Mouse (Mus musculus): ENCODE data around the gene Flrt1. TPM values are rescaled to one million over a fixed set of nuclear protein-coding genes. Genes with fewer than 3 reads are reported as not detected.
A peak's percentile ranks its signal among the peaks of the same experiment; 100 is the strongest.

The Flrt1 gene
- polyA plus RNA-seq, 1 experiment from 2014 or later: 3.4 TPM

DNA sequence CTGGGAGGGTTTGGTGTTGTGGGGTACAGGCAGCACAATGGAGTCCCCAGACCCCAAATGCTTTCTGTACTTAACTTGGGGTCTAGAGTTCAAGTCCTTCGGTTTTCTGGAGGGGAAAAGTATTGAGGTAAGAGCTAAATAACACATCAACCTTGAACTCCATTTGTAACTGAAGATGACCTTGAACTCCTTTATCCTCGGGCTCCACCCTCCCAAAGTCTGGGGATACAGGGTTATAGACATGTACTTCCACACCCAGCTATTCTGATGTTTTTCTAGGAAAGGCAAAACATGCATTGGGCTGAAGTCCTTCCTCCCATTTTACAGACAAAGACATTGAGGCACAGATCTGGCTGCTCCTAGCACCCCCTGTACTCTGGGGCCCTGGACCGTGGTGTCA is 38.9 kb upstream of the Flrt1 start:
- no peaks in the 10 kb centered on the region for H3K9me3 ChIP-seq (replicated peaks; ENCODE audit: control insufficient read depth, low read length)
- no peak overlapping the region for H3K9ac ChIP-seq (ENCODE audit: low read length)
- H3K27ac ChIP-seq (ENCODE audit: low read length): no peak overlapping the region
- H3K27me3 ChIP-seq (ENCODE audit: control insufficient read depth, insufficient read depth, low read length): no peaks in the 10 kb centered on the region
- no peaks in the 10 kb centered on the region for H3K36me3 ChIP-seq (ENCODE audit: control insufficient read depth, insufficient read depth, low read length)
- ATAC-seq (ENCODE audit: insufficient read depth, low FRiP score): no peak
- peaks cover 21% of the 10 kb centered on the region; the same call in 1 of the 2 replicates for H3K4me1 ChIP-seq (ENCODE audit: control insufficient read depth, insufficient read depth, low read length)
- H3K4me3 ChIP-seq (replicated peaks; ENCODE audit: low read length): peak overlapping the region; percentile 47; the same call in 1 of the 2 replicates
- WGBS: 68% methylated on average over 3 of the region's 3 CpGs
- H3K4me2 ChIP-seq (ENCODE audit: low read depth, low read length): peak overlapping the region; percentile 74

DNA sequence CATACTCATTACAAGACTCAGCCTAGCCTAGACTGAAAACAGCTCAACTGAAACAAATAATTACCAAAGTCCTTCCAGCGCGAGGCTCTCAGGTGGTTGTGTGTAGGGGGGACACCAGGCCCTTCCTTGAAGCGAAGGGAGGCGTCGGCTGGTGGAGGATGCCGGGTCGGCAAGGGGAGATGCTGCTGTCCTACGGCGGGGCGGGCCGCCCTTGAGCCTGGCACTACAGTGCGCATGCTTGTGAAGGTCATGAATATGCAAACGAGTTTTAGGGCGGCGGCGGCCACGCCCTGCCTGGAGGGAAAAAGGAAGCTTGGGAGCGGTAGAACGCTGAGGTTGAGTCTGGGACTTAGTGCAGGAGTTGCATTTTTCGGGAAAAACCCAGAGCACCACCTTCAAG is 38.3 kb upstream of the Flrt1 start:
- H3K9ac ChIP-seq (ENCODE audit: low read length): peak overlapping the region; percentile 72
- peak; percentile 38; the same call in 1 of the 2 replicates for ATAC-seq (ENCODE audit: insufficient read depth, low FRiP score)

DNA sequence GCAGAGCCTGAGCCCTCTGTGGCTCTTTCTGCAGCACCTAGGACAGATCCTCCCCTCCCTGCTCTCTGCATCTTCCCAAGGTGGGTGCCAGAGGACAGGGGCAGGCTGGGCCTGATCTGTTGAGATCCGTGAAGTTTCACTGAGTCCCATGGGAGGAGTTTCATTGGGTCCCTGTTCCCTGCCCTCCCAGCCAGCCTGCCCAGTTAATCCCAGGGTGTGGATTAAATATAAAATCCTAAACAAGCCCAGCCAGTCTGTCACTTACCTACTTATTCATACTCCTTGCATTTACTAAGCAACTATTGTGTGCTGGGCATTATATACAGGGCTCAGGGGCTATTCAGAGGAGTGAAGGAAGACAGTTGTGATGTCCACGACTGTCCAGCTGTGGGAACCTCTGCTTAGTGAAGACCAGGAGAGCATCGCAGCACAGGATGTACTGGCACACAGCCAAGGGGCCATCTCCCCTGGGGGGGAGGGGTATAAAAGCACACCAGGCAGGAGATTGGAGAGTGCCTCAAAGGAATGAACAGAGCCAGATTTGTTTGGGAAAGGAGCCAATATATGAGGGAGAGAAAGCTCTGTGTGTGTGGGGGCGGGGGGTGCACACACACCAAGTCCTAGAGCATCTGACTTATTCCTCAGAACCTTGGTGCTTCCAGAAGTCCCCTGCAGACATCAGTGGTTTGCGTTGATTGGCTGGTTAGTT is 36.8 kb upstream of the Flrt1 start:
- peak; percentile 64; the same call in 1 of the 2 replicates for ATAC-seq (ENCODE audit: insufficient read depth, low FRiP score)
- Histone ChIP-seq H3K4me1 (ENCODE audit: control insufficient read depth, insufficient read depth, low read length) (peaks cover 13% of the 10 kb centered on the region; the same call in 1 of the 2 replicates), H3K9me3 (replicated peaks; ENCODE audit: control insufficient read depth, low read length) (no peaks in the 10 kb centered on the region), H3K4me3 (replicated peaks; ENCODE audit: low read length) (no peak overlapping the region), H3K9ac (ENCODE audit: low read length) (no peak overlapping the region), H3K36me3 (ENCODE audit: control insufficient read depth, insufficient read depth, low read length) (no peaks in the 10 kb centered on the region), H3K27me3 (ENCODE audit: control insufficient read depth, insufficient read depth, low read length) (no peaks in the 10 kb centered on the region), H3K4me2 (ENCODE audit: low read depth, low read length) (no peak overlapping the region), H3K27ac (ENCODE audit: low read length) (no peak overlapping the region; the same call in 1 of the 2 replicates)
- WGBS: 38% methylated on average over 5 of the region's 5 CpGs

More for the DNA sequence above, 38.3 kb upstream of the Flrt1 start:
- peak overlapping the region; percentile 74 for H3K4me2 ChIP-seq (ENCODE audit: low read depth, low read length)
- H3K4me1 ChIP-seq (ENCODE audit: control insufficient read depth, insufficient read depth, low read length): peaks cover 18% of the 10 kb centered on the region; the same call in 1 of the 2 replicates
- no peaks in the 10 kb centered on the region for H3K9me3 ChIP-seq (replicated peaks; ENCODE audit: control insufficient read depth, low read length)
- no peaks in the 10 kb centered on the region for H3K27me3 ChIP-seq (ENCODE audit: control insufficient read depth, insufficient read depth, low read length)
- no peaks in the 10 kb centered on the region for H3K36me3 ChIP-seq (ENCODE audit: control insufficient read depth, insufficient read depth, low read length)
- peak overlapping the region; percentile 47 for H3K4me3 ChIP-seq (replicated peaks; ENCODE audit: low read length)
- 1% methylated on average over 20 of the region's 20 CpGs for WGBS
- H3K27ac ChIP-seq (ENCODE audit: low read length): no peak overlapping the region

- no peaks in the 10 kb centered on the region for H3K36me3 ChIP-seq (ENCODE audit: control insufficient read depth, insufficient read depth, low read length)
- peaks cover 21% of the 10 kb centered on the region for H3K4me1 ChIP-seq (ENCODE audit: control insufficient read depth, insufficient read depth, low read length)
- no peak overlapping the region for H3K4me2 ChIP-seq (ENCODE audit: low read depth, low read length)
- no peaks in the 10 kb centered on the region for H3K27me3 ChIP-seq (ENCODE audit: control insufficient read depth, insufficient read depth, low read length)
- 71% methylated on average over 12 of the region's 12 CpGs for WGBS
- ATAC-seq (ENCODE audit: insufficient read depth, low FRiP score): no peak
- no peaks in the 10 kb centered on the region for H3K9me3 ChIP-seq (replicated peaks; ENCODE audit: control insufficient read depth, low read length)
- H3K9ac ChIP-seq (ENCODE audit: low read length): no peak overlapping the region
- no peak overlapping the region for H3K27ac ChIP-seq (ENCODE audit: low read length)
- no peak overlapping the region for H3K4me3 ChIP-seq (replicated peaks; ENCODE audit: low read length)
Measured at GRCm38 (mm10) chr19:7140856-7141421, 35.4 kb upstream of the Flrt1 start.

GRCm38 (mm10) chr19:7140373-7140772 is 34.8 kb upstream of the Flrt1 start:
- Histone ChIP-seq H3K9ac (ENCODE audit: low read length) (no peak overlapping the region), H3K4me3 (replicated peaks; ENCODE audit: low read length) (no peak overlapping the region), H3K4me2 (ENCODE audit: low read depth, low read length) (no peak overlapping the region), H3K4me1 (ENCODE audit: control insufficient read depth, insufficient read depth, low read length) (peaks cover 27% of the 10 kb centered on the region), H3K27me3 (ENCODE audit: control insufficient read depth, insufficient read depth, low read length) (no peaks in the 10 kb centered on the region), H3K36me3 (ENCODE audit: control insufficient read depth, insufficient read depth, low read length) (no peaks in the 10 kb centered on the region), H3K27ac (ENCODE audit: low read length) (no peak overlapping the region), H3K9me3 (replicated peaks; ENCODE audit: control insufficient read depth, low read length) (no peaks in the 10 kb centered on the region)
- ATAC-seq (ENCODE audit: insufficient read depth, low FRiP score): no peak
- WGBS: 67% methylated on average over 6 of the region's 6 CpGs

DNA sequence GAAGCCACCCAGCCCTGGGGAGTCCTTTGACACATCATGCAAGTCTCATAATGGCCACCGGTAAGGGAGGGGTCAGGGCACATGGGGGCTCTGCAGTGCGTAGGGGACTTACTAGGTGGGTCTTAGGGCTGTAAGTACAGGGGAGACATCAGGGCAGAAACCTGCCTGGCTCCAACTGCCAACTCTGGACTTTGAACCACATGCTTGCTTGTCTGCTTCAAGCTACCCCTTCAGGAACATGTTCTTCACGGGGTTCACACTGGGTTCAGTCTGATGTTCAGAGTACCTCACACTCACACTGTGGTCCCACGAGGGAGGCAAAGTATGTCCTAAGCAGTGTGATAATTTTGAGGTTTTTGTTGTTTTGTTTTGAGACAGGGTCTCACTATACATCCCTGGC is 33.8 kb upstream of the Flrt1 start:
- no peaks in the 10 kb centered on the region for H3K27me3 ChIP-seq (ENCODE audit: control insufficient read depth, insufficient read depth, low read length)
- H3K4me1 ChIP-seq (ENCODE audit: control insufficient read depth, insufficient read depth, low read length): peaks cover 37% of the 10 kb centered on the region

DNA sequence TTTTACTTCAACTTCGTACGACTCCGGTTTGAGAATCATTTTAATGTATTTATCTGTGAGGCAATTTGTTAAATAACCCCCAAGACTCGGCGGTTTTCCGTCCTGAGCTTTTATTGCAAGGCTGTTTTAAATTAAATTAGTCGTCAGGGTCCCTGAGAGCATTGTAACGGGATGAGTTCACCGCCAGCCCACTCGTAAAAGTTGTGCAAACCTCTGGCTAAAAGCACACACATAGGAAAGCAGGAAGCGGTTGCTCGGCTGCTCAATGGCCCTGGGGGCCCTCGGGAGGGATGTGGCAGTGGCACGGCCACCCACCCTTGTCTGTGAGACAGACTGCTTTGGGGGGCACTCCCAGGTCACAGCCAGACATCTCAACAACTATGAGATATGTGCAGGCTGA is 32.8 kb upstream of the Flrt1 start:
- ATAC-seq (ENCODE audit: insufficient read depth, low FRiP score): no peak
- H3K27me3 ChIP-seq (ENCODE audit: control insufficient read depth, insufficient read depth, low read length): no peaks in the 10 kb centered on the region

More for the DNA sequence above, 33.8 kb upstream of the Flrt1 start:
- H3K36me3 ChIP-seq (ENCODE audit: control insufficient read depth, insufficient read depth, low read length): no peaks in the 10 kb centered on the region
- H3K4me3 ChIP-seq (replicated peaks; ENCODE audit: low read length): no peak overlapping the region
- no peak for ATAC-seq (ENCODE audit: insufficient read depth, low FRiP score)
- H3K27ac ChIP-seq (ENCODE audit: low read length): no peak overlapping the region
- no peak overlapping the region for H3K4me2 ChIP-seq (ENCODE audit: low read depth, low read length)
- no peaks in the 10 kb centered on the region for H3K9me3 ChIP-seq (replicated peaks; ENCODE audit: control insufficient read depth, low read length)
- WGBS: 58% methylated on average over 4 of the region's 4 CpGs
- no peak overlapping the region for H3K9ac ChIP-seq (ENCODE audit: low read length)

GRCm38 (mm10) chr19:7136714-7137498 is 31.4 kb upstream of the Flrt1 start:
- H3K9ac ChIP-seq (ENCODE audit: low read length): peak overlapping the region; percentile 51; the same call in 1 of the 2 replicates
- H3K4me1 ChIP-seq (ENCODE audit: control insufficient read depth, insufficient read depth, low read length): peaks cover 35% of the 10 kb centered on the region
- ATAC-seq (ENCODE audit: insufficient read depth, low FRiP score): no peak
- no peak overlapping the region for H3K4me2 ChIP-seq (ENCODE audit: low read depth, low read length)
- peak overlapping the region; percentile 79; the same call in 1 of the 2 replicates for H3K27ac ChIP-seq (ENCODE audit: low read length)
- 49% methylated on average over 14 of the region's 14 CpGs for WGBS
- no peaks in the 10 kb centered on the region for H3K27me3 ChIP-seq (ENCODE audit: control insufficient read depth, insufficient read depth, low read length)
- H3K36me3 ChIP-seq (ENCODE audit: control insufficient read depth, insufficient read depth, low read length): no peaks in the 10 kb centered on the region
- no peak overlapping the region for H3K4me3 ChIP-seq (replicated peaks; ENCODE audit: low read length)
- H3K9me3 ChIP-seq (replicated peaks; ENCODE audit: control insufficient read depth, low read length): no peaks in the 10 kb centered on the region

More for the DNA sequence above, 32.8 kb upstream of the Flrt1 start:
- H3K4me2 ChIP-seq (ENCODE audit: low read depth, low read length): no peak overlapping the region
- H3K4me1 ChIP-seq (ENCODE audit: control insufficient read depth, insufficient read depth, low read length): peaks cover 35% of the 10 kb centered on the region
- 50% methylated on average over 14 of the region's 14 CpGs for WGBS
- no peaks in the 10 kb centered on the region for H3K36me3 ChIP-seq (ENCODE audit: control insufficient read depth, insufficient read depth, low read length)
- no peaks in the 10 kb centered on the region for H3K9me3 ChIP-seq (replicated peaks; ENCODE audit: control insufficient read depth, low read length)
- H3K9ac ChIP-seq (ENCODE audit: low read length): no peak overlapping the region
- H3K4me3 ChIP-seq (replicated peaks; ENCODE audit: low read length): no peak overlapping the region
- no peak overlapping the region for H3K27ac ChIP-seq (ENCODE audit: low read length)

GRCm38 (mm10) chr19:7136016-7136415 is 30.5 kb upstream of the Flrt1 start:
- peak overlapping the region; percentile 79 for H3K27ac ChIP-seq (ENCODE audit: low read length)
- H3K36me3 ChIP-seq (ENCODE audit: control insufficient read depth, insufficient read depth, low read length): no peaks in the 10 kb centered on the region
- peak overlapping the region; percentile 13; the same call in 1 of the 2 replicates for H3K4me2 ChIP-seq (ENCODE audit: low read depth, low read length)
- H3K4me1 ChIP-seq (ENCODE audit: control insufficient read depth, insufficient read depth, low read length): peaks cover 34% of the 10 kb centered on the region
- no peak overlapping the region for H3K4me3 ChIP-seq (replicated peaks; ENCODE audit: low read length)
- peak; percentile 61; the same call in 1 of the 2 replicates for ATAC-seq (ENCODE audit: insufficient read depth, low FRiP score)
- peak overlapping the region; percentile 51 for H3K9ac ChIP-seq (ENCODE audit: low read length)
- H3K27me3 ChIP-seq (ENCODE audit: control insufficient read depth, insufficient read depth, low read length): no peaks in the 10 kb centered on the region
- no peaks in the 10 kb centered on the region for H3K9me3 ChIP-seq (replicated peaks; ENCODE audit: control insufficient read depth, low read length)
- 21% methylated on average over 9 of the region's 9 CpGs for WGBS

All from stomach, embryonic 16.5 days (tissue).